Mouse (Mus musculus): ENCODE measurements around the gene Pcbp3.

Pcbp3 gene

DNA sequence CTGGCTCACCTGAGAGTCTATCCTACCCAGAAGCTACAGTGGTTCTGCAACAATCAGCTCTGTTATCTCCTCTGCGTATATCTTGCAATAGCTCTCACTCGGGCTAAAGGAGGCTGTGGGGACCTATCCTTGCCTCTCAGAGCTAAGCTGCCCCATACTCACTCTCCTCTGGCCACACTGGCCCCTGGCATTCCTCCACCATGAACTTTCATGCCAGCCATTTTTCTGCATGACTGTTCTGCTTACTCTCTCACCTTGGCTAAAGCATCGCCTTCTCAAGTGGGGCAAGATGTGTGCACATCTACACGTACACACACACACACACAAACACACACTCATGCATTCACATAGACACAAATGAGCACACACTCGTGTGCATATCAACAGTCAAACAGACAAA, 115.2 kb downstream of the Pcbp3 start:
- DNase-seq (ENCODE audit: low read depth, low spot score) = no peak

DNA sequence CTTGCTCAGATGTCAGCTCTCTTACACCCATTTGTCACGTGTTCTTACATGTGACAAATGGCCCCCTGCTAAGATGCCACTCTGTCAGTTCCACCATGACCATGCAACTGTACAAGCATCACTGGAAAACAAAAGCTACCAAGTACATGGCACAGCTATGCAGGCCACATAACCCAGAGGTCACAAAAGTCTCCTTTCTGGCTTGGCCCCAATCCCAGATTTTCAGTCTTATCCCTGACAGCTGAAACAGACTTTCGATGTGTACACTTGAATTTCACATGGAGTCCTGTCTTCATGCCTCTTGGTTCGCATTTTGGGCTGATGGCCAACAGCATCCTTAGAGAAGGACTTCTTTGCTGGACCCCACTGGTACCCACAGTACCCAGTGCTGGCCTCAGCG, 116.8 kb downstream of the Pcbp3 start:
- no peak for DNase-seq (ENCODE audit: low read depth, low spot score)

DNA sequence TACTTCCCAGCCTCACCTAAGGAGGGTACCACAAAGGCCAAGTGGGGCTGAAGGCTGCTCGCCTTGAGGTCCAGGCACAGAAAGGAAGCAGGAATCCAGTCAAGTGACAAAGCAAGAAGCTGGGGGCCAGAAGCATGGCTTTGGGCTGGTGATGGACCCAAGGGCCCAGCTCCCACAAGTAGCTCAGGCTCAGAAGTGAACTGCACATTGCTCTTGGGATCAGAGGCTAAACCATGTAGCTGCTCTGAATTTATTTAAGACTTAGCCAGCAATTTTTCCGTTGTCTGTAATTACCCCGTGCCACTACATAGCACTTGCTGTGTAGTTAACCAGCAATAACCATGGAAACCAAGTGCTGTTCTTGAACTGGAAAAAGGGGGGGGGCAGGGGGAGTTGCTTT, 117.3 kb downstream of the Pcbp3 start:
- no peak for DNase-seq (ENCODE audit: low read depth, low spot score)

DNA sequence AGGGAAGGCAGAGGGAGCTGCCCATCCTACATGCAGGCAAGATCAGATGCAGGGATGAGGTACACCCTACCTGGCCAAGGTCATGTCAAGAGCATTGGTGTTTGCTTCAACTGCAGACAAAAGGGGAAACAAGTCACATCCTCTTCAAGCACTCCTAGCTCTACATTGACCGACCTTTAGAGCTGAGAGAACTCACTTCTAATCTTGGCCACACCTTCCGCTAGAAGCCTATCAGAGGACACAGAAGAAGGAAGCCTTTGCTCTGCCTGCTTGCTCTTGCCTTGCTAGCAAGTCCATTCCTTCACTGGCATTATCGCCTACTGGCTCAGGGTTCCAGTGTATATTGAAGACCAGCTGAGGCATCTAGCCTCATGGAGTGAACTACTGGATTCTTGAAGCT, 119.6 kb downstream of the Pcbp3 start:
- DNase-seq (ENCODE audit: low read depth, low spot score) = no peak

DNA sequence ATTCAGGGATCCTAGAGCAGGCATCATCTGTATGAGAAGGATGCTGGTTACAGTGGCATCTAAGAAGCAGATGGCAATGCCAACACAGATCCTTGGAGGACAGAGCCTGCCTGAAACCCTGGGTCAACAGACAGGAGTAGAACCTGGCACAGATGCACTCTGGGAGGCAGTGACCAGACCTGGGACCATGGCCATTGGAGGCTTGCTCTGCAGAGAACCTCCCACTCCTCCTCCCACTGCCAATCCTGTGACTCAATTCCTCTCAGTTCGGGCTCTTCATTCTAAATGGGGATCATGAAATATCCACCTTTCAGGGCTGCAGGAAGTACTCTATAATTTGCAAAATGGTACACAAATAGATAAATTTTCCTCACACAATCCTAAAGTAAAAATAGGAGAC, 120.5 kb downstream of the Pcbp3 start:
- no peak for DNase-seq (ENCODE audit: low read depth, low spot score)

DNA sequence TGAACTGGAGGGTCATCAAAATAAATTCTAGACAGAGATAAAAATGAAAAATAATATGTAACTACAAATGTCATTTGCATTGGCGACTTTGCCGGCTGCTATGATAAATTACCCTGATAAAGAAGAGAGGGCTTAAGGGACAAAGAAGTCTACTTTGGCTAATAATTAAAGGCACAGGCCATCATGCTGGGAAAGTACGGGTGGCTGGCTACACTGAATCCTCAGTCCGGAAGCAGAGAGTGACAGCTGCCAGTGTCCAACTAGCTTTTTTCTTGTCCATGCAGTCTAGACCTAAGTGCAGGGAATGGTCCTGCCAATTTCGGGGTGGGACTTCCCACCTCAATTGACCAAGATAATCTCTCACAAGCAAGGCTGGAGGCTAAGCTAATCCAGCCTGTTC, 121.1 kb downstream of the Pcbp3 start:
- DNase-seq (ENCODE audit: low read depth, low spot score) = no peak

DNA sequence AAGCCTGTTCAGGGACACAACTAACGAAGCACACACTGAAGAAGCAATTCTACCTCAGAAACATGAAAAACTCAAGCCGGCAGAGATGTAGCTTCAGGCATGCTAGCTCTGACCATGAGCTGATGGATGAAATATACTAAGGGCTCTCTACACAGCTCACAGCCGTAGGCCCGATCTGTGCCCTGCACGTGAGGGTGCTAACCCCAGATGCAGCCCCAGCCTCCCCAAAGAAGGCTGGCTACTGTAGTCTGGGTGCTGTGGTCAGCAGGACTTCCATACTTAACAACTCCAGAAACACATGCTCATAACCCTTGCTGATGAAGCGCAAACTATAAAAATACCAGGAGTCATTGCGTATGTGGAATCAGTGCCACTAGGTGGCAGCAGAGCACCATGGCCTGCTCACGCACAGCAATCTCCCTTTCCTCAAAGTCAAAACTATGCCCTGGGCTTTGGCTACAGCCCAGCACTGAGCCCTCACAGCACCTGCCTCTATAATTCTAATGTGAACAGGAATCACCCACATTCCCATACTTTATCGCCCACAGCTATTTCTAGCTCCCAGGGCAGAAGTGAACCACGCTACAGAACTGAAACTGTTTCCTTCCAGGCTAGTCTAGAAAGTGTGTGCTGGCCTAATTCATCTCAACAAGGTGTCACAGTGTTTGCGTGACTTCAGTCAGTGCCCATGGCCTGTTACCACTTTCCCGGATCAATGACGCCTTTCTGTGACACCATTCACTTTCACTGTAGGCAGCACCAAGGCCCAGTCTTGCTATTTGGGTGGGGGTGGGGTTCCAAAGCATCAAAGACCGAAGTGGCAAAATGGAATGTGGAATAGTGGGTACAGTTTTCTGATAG, 126.0 kb downstream of the Pcbp3 start:
- DNase-seq (ENCODE audit: low read depth, low spot score) = peak; percentile 74

DNA sequence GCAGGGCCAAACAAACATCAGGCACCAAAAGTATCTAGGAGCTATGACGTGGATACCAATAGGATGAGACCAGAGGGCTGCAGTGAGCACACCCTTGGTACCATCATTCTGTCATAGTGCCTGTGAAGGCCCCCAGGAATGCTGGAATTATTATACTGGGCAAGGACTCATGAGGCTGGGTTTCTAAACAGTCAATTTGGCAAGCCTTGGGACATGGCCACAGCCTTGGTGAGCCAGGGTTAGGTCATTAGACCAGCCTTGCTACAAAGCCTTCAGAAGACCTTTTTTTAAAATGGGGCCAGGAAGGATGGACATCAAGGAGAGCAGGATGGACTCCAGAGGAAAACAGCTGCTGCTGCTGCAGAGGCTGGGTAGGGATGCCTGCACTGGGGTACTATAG, 128.8 kb downstream of the Pcbp3 start:
- no peak for DNase-seq (ENCODE audit: low read depth, low spot score)

DNA sequence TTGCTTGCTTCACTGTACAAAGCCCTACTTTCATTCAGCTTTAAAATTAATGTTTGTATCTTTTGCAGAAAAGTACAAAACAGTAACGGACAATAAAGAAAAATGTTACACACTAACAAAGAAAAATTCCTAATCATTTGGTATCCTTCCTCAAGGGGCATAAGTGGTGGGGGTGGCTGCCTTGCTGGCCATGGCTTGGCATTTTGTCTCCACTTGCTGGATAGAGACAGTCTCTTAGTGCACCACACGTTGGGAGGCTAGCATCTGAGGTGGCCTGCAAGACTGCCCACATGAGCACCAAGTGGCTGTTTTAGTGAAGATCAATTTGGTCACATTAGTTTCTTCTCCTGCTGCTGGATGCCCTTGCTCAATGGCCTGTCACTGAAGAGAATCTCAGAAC, 129.8 kb downstream of the Pcbp3 start:
- no peak for DNase-seq (ENCODE audit: low read depth, low spot score)

DNA sequence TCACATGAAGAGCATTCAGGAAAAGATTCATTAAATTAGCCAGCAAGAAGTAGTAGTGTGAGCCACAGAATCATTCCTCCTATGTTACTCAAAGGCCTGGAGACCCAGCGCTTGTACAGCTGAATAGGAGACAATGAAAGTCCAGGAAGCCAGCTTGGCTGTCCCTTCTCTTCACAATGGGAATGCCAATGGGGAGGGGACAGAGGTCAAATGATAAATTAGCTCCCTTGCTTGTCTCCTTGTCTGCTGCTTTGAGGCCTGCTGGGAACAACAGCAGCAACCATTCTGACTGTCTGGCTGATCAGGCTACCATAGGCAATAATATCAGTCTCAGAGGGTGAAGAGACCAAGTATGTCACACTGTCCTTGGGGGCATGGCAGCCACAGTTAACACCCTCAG, 130.5 kb downstream of the Pcbp3 start:
- no peak for DNase-seq (ENCODE audit: low read depth, low spot score)

DNA sequence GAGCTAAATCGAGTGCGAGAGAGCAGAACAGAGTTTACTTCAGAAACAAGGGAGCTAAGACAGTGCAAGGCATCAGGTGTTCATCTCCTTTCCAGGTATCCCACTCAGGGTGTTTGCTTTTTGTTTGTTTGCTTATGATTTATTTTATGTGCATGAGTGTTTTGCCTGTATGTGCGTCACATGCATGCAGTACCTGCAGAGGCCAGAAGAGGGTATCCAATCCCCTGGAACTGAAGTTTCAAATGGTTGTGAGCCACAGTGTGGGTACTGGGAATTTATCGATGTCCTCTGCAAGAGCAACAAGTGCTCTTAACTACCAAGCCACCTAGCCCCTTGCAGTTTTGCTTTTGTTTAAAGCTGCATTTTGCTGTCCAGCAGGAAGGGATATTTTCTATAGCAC, 132.8 kb downstream of the Pcbp3 start:
- peak; percentile 10 for DNase-seq (ENCODE audit: low read depth, low spot score)

DNA sequence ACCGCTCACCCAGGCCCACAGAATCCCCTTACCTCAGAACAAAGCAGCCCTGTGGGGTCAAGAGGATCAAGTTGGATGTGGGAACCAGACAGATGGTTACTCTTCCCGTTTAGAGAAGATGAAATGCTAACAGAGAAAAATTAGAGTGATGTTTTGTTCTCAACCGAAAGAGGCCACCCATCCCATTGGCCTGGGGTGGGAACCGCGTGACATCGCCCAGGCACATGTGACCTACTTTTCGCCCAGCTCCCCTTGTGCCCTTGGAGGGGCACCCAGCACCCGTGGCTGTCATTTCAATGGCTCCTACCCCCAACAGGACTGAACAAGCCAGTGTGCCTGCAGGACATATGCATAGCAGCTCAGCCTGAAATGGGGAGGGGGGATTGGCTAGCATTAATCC, 139.0 kb downstream of the Pcbp3 start:
- DNase-seq (ENCODE audit: low read depth, low spot score) = no peak

DNA sequence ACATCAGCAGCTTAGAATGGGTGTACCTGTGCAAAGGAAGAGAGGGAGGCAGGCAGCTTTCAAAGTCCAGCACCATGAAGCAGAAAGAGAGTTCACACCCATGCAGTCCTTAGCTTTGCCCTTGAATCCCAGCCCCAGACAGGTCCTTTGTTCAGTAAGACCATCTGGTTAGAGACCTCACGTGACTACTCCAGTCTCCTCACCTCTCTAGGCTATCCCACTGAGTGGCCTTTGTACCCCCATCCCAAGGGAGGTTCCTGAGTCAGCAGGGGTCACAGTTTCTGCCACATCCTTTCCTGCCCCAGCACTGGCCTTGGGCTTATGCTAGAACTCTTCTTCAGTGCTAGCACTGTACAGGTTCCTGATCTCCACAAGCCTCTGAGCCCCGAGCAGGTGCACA, 142.4 kb downstream of the Pcbp3 start:
- no peak for DNase-seq (ENCODE audit: low read depth, low spot score)

DNA sequence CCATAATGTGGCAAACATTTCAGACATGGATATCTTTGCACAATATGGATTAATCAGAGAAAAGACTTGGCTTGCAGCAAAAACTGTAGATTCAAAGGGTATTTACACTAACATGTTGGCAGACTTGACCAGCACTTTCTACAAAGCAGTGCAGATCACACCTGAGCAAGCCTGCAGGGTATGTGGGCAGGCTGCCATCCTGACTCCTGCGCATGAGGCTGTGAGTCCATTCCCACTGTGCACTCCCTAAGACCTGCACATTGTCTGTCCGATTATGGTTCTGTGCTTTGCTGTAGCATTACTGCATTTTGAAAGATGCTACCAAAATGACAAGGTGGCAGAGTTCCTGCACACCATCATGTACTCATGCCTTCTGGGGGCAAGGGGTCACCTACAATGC, 143.3 kb downstream of the Pcbp3 start:
- DNase-seq (ENCODE audit: low read depth, low spot score) = no peak

DNA sequence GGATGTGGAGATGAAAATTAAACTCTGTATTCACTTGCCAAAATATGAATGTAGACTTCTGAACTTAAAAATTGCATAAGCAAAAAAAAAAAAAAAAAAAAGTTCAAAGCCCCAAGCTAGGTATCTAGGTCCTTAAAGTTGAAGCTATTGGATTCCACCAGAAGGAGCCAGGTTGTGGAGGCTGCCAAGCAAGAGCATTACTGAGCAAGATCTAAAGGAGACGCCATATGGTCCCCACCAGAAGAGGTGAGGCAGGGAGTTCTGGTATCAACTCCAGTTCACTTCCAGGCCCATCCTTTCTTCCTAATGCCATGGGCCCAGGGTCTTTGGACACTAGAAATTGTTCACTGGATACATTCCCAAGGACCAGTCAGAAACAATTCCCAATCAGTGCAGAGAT, 144.8 kb downstream of the Pcbp3 start:
- DNase-seq (ENCODE audit: low read depth, low spot score) = no peak

DNA sequence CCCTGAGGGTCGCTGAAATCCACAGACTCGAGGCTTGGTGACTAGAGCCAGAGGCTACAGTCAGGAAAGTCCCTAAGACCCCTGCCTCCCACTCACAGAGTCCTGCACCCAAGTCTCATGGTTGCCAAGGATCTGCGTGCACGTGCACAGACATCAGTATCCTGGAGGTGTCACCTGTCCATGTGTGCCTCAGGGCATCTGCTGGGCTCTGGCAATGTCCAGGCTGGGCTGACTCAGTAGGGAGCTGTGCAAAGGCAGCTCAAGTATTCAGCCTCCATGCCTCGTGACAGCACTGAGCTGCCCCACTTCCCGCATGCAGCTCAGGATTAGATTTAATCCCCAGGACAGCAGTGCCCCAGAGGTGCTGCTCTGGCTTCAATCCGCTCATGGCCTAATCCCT, 145.3 kb downstream of the Pcbp3 start:
- no peak for DNase-seq (ENCODE audit: low read depth, low spot score)

DNA sequence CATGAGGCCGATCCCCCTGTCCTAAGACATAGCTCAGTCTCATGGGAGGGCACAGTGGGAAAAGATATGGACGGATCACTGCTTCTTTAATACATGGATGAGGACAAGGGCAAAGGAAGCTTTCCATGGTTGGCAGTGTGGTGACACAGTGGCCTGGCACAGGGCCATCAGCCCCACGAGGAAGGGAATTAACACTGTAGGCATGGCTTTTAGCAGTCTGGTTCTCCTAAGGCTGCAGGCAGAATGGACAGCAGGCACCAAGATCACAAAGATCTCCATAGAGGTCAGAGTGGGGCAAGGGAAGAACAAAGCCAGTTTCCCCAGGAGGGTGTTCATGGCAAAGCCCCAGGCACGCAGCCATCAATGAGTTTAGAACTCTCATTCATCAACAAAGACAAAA, 146.2 kb downstream of the Pcbp3 start:
- no peak for DNase-seq (ENCODE audit: low read depth, low spot score)

DNA sequence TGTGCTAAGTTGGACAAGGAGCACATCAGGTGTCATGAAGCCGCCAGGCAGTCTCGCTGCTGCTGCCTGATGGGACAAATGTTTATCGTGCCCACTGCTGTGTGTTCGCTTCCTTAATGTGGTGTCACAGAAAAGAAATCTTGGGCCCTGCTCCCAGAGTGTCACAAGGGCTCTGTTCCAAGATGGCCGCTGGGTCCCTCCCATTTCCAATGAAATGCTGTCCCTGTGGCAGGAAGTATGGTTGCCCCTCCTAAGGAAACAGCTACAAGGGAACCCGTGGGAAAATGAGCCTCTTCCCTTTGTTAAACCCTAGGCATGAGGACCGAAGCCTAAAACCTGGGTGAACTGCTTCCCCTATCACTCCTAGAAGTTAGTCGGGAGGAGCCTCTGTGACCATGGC, 146.9 kb downstream of the Pcbp3 start:
- no peak for DNase-seq (ENCODE audit: low read depth, low spot score)

DNA sequence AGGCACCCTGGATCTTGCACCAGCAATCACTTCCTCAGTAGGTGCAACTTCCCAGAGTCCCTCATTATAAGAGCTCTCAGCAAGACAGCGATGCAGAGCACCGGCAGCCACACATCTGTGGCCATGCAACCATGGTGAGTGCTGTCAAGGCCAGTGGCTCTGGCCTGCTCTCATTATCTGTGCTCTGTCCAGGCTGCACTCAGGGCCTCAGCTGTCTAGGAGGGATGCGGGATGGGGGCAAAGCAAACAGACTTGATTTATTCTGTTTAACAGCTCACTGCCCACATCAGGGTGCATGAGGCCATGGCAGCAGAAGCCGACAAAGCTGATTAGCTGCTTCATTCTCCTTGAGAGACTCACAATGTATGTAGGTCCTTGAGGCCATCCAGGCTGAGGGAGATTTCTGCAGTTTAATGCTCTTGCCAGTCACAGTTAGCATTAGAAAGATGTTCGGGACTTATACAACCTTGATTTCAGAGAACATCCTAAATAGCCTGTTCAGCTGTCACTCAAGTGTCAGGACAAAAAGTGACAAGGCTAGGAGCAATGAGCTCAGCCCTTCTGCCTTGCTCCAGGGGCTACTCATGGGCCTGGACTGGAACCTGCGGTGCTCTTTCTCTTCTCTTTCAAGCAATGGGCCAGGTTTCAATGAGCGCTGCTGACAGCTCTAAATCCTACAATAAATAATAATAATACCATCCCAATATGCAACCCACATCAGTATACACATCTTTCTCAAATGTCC, 151.6 kb downstream of the Pcbp3 start:
- no peak for DNase-seq (ENCODE audit: low read depth, low spot score)

DNA sequence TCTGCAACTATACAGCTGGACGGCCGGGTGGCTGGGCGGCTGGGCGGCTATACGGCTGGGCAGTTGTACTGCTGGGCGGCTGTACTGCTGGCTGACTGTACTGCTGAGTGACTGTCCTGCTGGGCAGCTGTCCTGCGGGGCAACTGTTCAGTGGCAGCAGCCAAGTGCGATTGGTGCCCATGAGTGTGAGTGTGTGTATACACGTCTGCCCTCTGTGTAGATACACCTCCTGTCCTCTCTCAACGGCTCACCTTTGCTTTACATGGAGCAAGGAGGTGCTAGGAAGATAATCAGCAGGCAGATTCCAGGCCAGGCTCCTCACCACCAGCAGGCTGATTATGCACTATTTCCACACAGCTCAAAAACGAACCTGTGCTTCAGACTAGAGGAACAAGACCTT, 152.2 kb downstream of the Pcbp3 start:
- DNase-seq (ENCODE audit: low read depth, low spot score) = no peak

DNA sequence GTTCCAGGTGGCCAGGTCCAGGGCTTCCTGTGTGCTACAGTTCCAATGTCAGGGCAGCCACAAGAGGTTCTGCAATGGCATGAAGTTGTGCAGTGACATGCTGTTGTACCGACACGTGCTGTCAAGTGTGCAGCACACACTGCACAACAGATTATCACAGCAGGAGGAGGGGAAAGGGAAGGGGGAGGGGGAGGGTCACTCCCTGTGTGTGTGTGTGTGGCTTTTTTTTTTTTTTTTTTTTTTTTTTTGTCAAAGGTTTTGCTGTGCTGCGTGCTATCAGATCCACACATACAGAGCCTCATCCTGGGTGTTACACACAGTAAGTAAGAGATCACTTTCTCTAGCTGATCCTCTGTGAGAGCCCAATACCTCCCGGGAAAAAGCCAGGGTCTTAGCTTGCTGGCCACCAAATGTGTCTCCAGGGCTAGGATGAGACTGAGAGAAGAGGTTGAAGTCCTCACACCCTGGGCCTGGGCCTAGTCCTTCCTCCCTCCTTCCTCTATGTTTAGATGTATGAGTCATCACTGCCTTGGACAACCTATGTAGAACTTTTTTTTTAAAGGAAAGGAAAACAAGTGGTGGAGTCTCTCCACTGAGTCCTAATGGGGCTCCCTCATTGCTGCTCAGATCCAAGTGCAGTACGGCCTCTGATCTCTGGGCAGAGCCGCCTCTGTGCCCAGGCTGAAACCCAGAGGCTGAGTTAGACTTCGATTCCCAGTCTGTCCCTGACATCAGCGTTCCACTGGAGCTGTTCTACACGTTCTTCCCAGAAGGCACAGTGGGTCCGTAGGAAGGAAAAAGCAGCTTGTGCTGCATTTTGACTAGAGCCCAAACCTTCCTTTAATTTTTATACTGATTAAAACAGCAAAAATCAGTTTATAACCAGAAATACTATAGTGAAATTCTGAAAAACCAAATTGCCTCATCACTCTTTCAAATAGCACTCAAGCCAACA, 153.0 kb downstream of the Pcbp3 start:
- no peak for DNase-seq (ENCODE audit: low read depth, low spot score)

DNA sequence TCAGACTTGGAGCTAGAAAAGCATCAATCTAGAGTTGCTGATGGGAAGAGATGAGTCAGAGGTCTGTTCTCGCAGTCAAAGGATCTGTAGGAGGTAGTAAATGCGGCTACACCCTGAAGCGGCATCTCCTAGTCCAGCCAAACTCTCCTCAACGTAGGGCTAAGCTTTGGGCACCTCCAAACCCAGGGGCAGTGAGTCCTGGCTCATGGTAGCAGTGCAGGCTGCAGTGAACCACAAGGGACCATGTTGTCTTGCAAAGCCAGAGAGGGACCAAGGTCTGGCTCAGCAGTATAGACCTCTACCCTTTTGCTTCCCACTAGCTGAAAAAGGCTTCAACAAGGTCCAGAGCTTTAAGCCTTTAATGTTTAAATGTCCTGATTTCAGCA, 159.2 kb downstream of the Pcbp3 start:
- DNase-seq (ENCODE audit: low read depth, low spot score) = no peak

Data from A20 (cell line).